Mouse (Mus musculus): Measurements from ENCODE around the gene Gm6993. TPM values are rescaled to one million over a fixed set of nuclear protein-coding genes. Genes with fewer than 3 reads are reported as not detected.

The Gm6993 gene
- polyA plus RNA-seq, 1 experiment from 2014 or later, result not detected

DNA sequence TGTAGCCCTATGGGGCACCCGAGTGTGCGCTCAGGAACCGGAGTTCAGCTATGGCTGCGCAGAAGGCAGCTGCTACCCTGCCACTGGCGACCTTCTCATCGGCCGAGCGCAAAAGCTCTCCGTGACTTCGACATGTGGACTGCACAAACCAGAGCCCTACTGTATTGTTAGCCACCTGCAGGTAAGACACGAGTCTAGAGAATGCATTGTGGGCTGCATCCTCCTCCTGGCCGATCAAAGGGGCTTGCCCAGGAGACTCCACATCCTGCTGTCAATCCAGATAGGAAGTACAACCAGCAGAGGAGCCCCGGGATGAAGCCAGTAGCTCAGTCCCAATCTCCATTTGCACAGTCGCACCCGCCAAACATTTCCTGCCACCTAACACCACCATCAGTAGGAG, 26.1 kb downstream of the Gm6993 start:
- H3K9ac ChIP-seq (replicated peaks), result no peak overlapping the region
- 0 out of 2 replicates have a peak overlapping the region, but pooled peaks have one; percentile 6 for H3K4me2 ChIP-seq (ENCODE audit: low read depth, low read length)
- H3K4me3 ChIP-seq (ENCODE audit: low read depth, low read length), result peak overlapping the region; percentile 37; the same call in 1 of the 2 replicates
- TF ChIP-seq EP300 (IDR thresholded peaks at IDR 0.05; ENCODE audit: low read depth) (no peak), CTCF (IDR thresholded peaks at IDR 0.05; ENCODE audit: low read depth) (no peak)
- H3K27ac ChIP-seq (ENCODE audit: low read depth), result no peak overlapping the region
- ATAC-seq (no peak), DNase-seq (no peak)
- H3K4me1 ChIP-seq (ENCODE audit: insufficient read depth), result no peaks in the 10 kb centered on the region
- no peaks in the 10 kb centered on the region for H3K9me3 ChIP-seq (ENCODE audit: low read length)
- H3K36me3 ChIP-seq (replicated peaks; ENCODE audit: insufficient read depth, low read length), result no peaks in the 10 kb centered on the region
- H3K27me3 ChIP-seq (ENCODE audit: insufficient read depth, low read length), result peaks cover 35% of the 10 kb centered on the region
- 13% methylated on average over 15 of the region's 15 CpGs for WGBS (ENCODE audit: insufficient replicate concordance)

DNA sequence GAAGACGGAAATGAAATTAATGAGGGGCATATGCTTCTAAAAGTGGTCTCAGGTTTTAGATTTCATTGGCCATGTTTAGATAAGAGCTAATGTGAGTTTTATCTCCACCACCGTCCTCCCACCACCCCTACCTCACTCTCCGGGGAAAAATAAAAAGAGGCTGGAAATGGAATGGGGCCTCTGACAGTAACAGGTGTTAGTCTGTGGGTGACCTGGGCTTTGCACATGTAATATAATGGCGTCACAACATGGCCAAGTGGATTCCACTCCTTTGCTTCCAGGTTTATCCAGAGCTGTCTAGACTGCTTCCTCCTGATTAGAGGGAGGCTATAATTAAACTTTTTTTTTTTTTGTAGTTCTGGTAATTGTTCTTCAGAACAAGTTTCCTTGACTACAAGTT, 26.8 kb downstream of the Gm6993 start:
- Histone ChIP-seq H3K27me3 (ENCODE audit: insufficient read depth, low read length) (peaks cover 32% of the 10 kb centered on the region), H3K9me3 (ENCODE audit: low read length) (no peaks in the 10 kb centered on the region), H3K4me2 (ENCODE audit: low read depth, low read length) (no peak overlapping the region), H3K9ac (replicated peaks) (no peak overlapping the region), H3K27ac (ENCODE audit: low read depth) (no peak overlapping the region), H3K4me3 (ENCODE audit: low read depth, low read length) (no peak overlapping the region), H3K36me3 (replicated peaks; ENCODE audit: insufficient read depth, low read length) (no peaks in the 10 kb centered on the region), H3K4me1 (ENCODE audit: insufficient read depth) (peaks cover 3% of the 10 kb centered on the region; the same call in 1 of the 2 replicates)
- DNase-seq (no peak), ATAC-seq (no peak)
- 54% methylated on average over 4 of the region's 4 CpGs for WGBS (ENCODE audit: insufficient replicate concordance)
- TF ChIP-seq EP300 (IDR thresholded peaks at IDR 0.05; ENCODE audit: low read depth), result no peak
- no peak for TF ChIP-seq CTCF (IDR thresholded peaks at IDR 0.05; ENCODE audit: low read depth)

DNA sequence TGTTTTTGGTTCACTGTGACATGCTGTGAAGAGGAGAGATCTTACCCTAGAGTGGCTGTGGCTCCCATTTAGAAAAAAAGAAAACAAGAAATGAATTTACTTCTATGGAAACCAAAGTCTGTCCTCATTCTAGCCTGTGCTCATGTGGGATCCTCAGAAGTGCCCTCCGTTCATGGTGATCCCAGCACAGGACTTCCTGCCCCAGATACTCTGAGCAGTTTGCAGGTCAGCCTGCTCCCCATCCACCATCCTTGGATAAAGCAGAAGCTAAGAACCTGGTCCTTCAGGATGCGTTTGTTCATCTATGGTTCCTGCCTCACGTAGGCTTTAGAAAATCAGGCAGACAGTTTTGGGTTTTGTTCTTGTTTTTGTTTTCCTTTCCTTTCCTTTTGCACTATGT, 27.7 kb downstream of the Gm6993 start:
- Histone ChIP-seq H3K4me3 (ENCODE audit: low read depth, low read length) (no peak overlapping the region), H3K27ac (ENCODE audit: low read depth) (no peak overlapping the region)

DNA sequence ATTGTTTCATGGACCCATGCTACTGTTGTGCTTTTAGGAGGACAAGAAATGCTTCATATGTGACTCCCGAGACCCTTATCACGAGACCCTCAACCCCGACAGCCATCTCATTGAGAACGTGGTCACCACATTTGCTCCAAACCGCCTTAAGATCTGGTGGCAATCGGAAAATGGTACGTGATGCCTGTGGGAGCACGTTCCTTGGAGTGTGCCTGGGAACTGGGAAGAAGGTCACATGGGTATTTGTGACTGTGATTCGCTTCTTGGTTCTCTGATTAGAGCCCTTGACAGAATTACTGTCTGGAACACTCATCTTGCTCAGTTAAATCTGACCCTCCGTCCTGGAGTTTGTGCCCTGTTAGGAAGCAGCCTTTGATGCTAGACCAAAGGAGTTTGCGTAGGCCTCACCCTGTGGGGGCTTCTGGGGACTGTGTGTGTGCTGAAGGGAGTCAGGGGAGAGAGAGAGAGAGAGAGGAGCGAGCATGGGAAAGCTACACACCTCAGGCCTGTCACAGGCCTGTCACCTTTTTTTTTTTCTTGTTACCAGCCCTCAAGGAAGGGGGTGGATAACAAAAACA, 28.5 kb downstream of the Gm6993 start:
- TF ChIP-seq EP300 (IDR thresholded peaks at IDR 0.05; ENCODE audit: low read depth), result no peak
- DNase-seq, result no peak
- Histone ChIP-seq H3K9ac (replicated peaks) (no peak overlapping the region), H3K4me1 (ENCODE audit: insufficient read depth) (peaks cover 3% of the 10 kb centered on the region; the same call in 1 of the 2 replicates), H3K4me3 (ENCODE audit: low read depth, low read length) (no peak overlapping the region), H3K27me3 (ENCODE audit: insufficient read depth, low read length) (peaks cover 32% of the 10 kb centered on the region), H3K4me2 (ENCODE audit: low read depth, low read length) (no peak overlapping the region), H3K9me3 (ENCODE audit: low read length) (no peaks in the 10 kb centered on the region), H3K36me3 (replicated peaks; ENCODE audit: insufficient read depth, low read length) (no peaks in the 10 kb centered on the region), H3K27ac (ENCODE audit: low read depth) (no peak overlapping the region)
- WGBS (ENCODE audit: insufficient replicate concordance), result 71% methylated on average over 12 of the region's 12 CpGs
- no peak for ATAC-seq

More for the DNA sequence above, 27.7 kb downstream of the Gm6993 start:
- Histone ChIP-seq H3K9me3 (ENCODE audit: low read length) (no peaks in the 10 kb centered on the region), H3K4me2 (ENCODE audit: low read depth, low read length) (no peak overlapping the region), H3K36me3 (replicated peaks; ENCODE audit: insufficient read depth, low read length) (no peaks in the 10 kb centered on the region), H3K9ac (replicated peaks) (no peak overlapping the region), H3K27me3 (ENCODE audit: insufficient read depth, low read length) (peaks cover 32% of the 10 kb centered on the region), H3K4me1 (ENCODE audit: insufficient read depth) (peaks cover 3% of the 10 kb centered on the region; the same call in 1 of the 2 replicates)
- WGBS (ENCODE audit: insufficient replicate concordance), result 64% methylated on average over 3 of the region's 3 CpGs
- ATAC-seq (no peak), DNase-seq (no peak)
- TF ChIP-seq EP300 (IDR thresholded peaks at IDR 0.05; ENCODE audit: low read depth) (no peak), CTCF (IDR thresholded peaks at IDR 0.05; ENCODE audit: low read depth) (no peak)

DNA sequence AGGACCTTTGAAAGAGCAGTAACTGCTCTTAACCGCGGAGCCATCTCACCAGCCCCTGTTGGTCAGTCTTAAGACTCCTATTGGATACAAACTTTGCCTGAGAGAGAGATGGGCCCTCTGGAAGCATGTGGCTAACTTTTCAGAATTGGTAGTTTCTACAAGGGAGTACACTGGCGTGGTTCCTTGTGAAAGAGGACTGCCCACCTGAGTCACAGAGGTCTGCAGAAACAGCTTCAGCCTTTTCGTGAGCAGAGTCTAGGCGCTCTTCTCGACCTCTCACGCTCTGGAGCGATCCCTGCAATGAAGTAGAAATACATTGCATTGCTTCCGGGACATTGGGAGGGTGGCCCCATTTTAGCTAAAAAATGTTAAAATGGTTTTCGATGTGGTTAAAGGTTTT, 29.8 kb downstream of the Gm6993 start:
- H3K4me1 ChIP-seq (ENCODE audit: insufficient read depth), result peaks cover 3% of the 10 kb centered on the region; the same call in 1 of the 2 replicates
- ATAC-seq (no peak), DNase-seq (no peak)
- WGBS (ENCODE audit: insufficient replicate concordance), result 82% methylated on average over 10 of the region's 10 CpGs
- H3K36me3 ChIP-seq (replicated peaks; ENCODE audit: insufficient read depth, low read length), result no peaks in the 10 kb centered on the region
- no peak overlapping the region for H3K4me2 ChIP-seq (ENCODE audit: low read depth, low read length)
- TF ChIP-seq EP300 (IDR thresholded peaks at IDR 0.05; ENCODE audit: low read depth) (no peak), CTCF (IDR thresholded peaks at IDR 0.05; ENCODE audit: low read depth) (no peak)
- no peak overlapping the region for H3K4me3 ChIP-seq (ENCODE audit: low read depth, low read length)
- H3K27ac ChIP-seq (ENCODE audit: low read depth), result no peak overlapping the region
- H3K9me3 ChIP-seq (ENCODE audit: low read length), result no peaks in the 10 kb centered on the region
- peaks cover 21% of the 10 kb centered on the region for H3K27me3 ChIP-seq (ENCODE audit: insufficient read depth, low read length)
- H3K9ac ChIP-seq (replicated peaks), result no peak overlapping the region

DNA sequence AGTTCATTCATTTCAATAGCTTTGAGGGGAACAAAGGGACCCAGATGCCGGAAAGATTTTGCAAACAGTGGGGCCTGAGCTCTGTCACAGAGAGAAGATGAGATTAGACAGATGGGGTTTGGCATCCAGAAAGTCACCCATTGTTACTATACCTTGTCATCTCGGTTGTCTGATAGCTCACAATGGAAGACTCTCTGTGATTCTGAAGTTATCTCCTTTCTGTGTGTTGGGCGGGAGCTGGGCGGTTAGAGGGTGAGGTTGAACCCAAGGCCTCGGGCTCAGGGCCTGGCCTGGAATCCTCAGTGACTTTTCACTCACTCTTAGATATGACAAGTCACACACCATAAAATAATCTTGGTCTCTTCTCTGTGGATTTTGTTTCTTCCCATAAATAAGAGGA, 30.2 kb downstream of the Gm6993 start:
- Histone ChIP-seq H3K27ac (ENCODE audit: low read depth) (no peak overlapping the region), H3K4me3 (ENCODE audit: low read depth, low read length) (no peak overlapping the region), H3K36me3 (replicated peaks; ENCODE audit: insufficient read depth, low read length) (no peaks in the 10 kb centered on the region), H3K9me3 (ENCODE audit: low read length) (no peaks in the 10 kb centered on the region), H3K4me2 (ENCODE audit: low read depth, low read length) (no peak overlapping the region), H3K27me3 (ENCODE audit: insufficient read depth, low read length) (peaks cover 16% of the 10 kb centered on the region), H3K9ac (replicated peaks) (no peak overlapping the region), H3K4me1 (ENCODE audit: insufficient read depth) (peaks cover 3% of the 10 kb centered on the region; the same call in 1 of the 2 replicates)
- no peak for DNase-seq
- TF ChIP-seq EP300 (IDR thresholded peaks at IDR 0.05; ENCODE audit: low read depth), result no peak
- TF ChIP-seq CTCF (IDR thresholded peaks at IDR 0.05; ENCODE audit: low read depth), result no peak
- 72% methylated on average over 5 of the region's 5 CpGs for WGBS (ENCODE audit: insufficient replicate concordance)
- no peak for ATAC-seq

All from liver, postnatal 0 days (tissue).